Mouse (Mus musculus) MEL (cell line): ENCODE data around the gene Casc3. TPM values are rescaled to one million over a fixed set of nuclear protein-coding genes. Genes with fewer than 3 reads are reported as not detected.

Source experiments
- DNase-seq: peaks from one replicate; pipeline ENCODE4 v3.0.0; 2011; ENCODE audit warnings: low read depth, low spot score
- H3K27ac ChIP-seq: 2 replicates; pipeline ENCODE4 v1.5.1; 2012; ENCODE audit warnings: low read depth, mild to moderate bottlenecking, control low read depth, low read length, moderate library complexity; ENCODE audit not compliant: control insufficient read depth
- H3K27me3 ChIP-seq, 2 experiments: fragments of 150-350 bp in 1 of 2; sonication (generic) in 1 of 2; 2 replicates each; pipeline ENCODE4 v1.6.1; 2012; ENCODE audit warnings: low read length in 2 of 2, mild to moderate bottlenecking in 2 of 2, improper control_type of control experiment in 1 of 2, moderate library complexity in 1 of 2; ENCODE audit not compliant: insufficient read depth in 2 of 2, control insufficient read depth in 1 of 2
- H3K36me3 ChIP-seq, 2 experiments: 2 replicates each; pipeline ENCODE4 v1.6.1; 2012 to 2014; ENCODE audit warnings: low read length in 2 of 2, improper control_type of control experiment in 1 of 2, inconsistent platforms in 1 of 2, mild to moderate bottlenecking in 1 of 2; ENCODE audit not compliant: insufficient read depth in 2 of 2, control insufficient read depth in 1 of 2
- H3K4me1 ChIP-seq, 2 experiments: fragments of 150-350 bp in 1 of 2; sonication (generic) in 1 of 2; 2 replicates each; pipeline ENCODE4 v1.6.1; 2012; ENCODE audit warnings: low read length in 2 of 2, improper control_type of control experiment in 1 of 2, mild to moderate bottlenecking in 1 of 2; ENCODE audit not compliant: insufficient read depth in 2 of 2, control insufficient read depth in 1 of 2
- H3K4me3 ChIP-seq, 2 experiments: fragments of 150-350 bp in 1 of 2; sonication (generic) in 1 of 2; 2 replicates each; pipeline ENCODE4 v1.5.1; 2012; ENCODE audit warnings: low read depth in 2 of 2, low read length in 2 of 2, mild to moderate bottlenecking in 2 of 2, moderate library complexity in 2 of 2, control low read depth in 1 of 2, improper control_type of control experiment in 1 of 2; ENCODE audit not compliant: control insufficient read depth in 1 of 2, insufficient read depth in 1 of 2
- H3K79me2 ChIP-seq: 2 replicates; pipeline ENCODE4 v1.6.1; 2012; ENCODE audit warnings: mild to moderate bottlenecking, low read length, moderate library complexity; ENCODE audit not compliant: control insufficient read depth, poor library complexity, insufficient read depth
- H3K9ac ChIP-seq: 2 replicates; pipeline ENCODE4 v1.6.1; 2012; ENCODE audit warnings: low read depth, mild to moderate bottlenecking, control low read depth, low read length, moderate library complexity; ENCODE audit not compliant: control insufficient read depth, poor library complexity, severe bottlenecking
- H3K9me3 ChIP-seq: fragments of 150-350 bp; sonication (generic); replicated peaks from 2 replicates; pipeline ENCODE4 v1.6.1; 2012; ENCODE audit warnings: mild to moderate bottlenecking, low read length, improper control_type of control experiment, moderate library complexity; ENCODE audit not compliant: insufficient read depth
- CHD2 ChIP-seq: IDR thresholded peaks from 2 replicates; pipeline ENCODE4 v1.6.1; 2011; ENCODE audit warnings: low read length, improper control_type of control experiment
- CTCF ChIP-seq, 3 experiments: IDR thresholded peaks in 2 of 3; conservative IDR thresholded peaks in 1 of 3; 2 replicates each; pipeline ENCODE4 v1.5.1; 2011 to 2012; ENCODE audit warnings: low read length in 3 of 3, low read depth in 2 of 3, mild to moderate bottlenecking in 2 of 3, improper control_type of control experiment in 1 of 3, inconsistent platforms in 1 of 3, mixed read lengths in 1 of 3, moderate library complexity in 1 of 3; ENCODE audit not compliant: control insufficient read depth in 1 of 3, insufficient read depth in 1 of 3, poor library complexity in 1 of 3, severe bottlenecking in 1 of 3
- NELFE ChIP-seq: IDR thresholded peaks from 2 replicates; pipeline ENCODE4 v1.6.1; 2011; ENCODE audit warnings: low read depth, low read length, improper control_type of control experiment
- POLR2AphosphoS2 ChIP-seq: IDR thresholded peaks from 2 replicates; pipeline ENCODE4 v1.6.1; 2011; ENCODE audit warnings: low read length, improper control_type of control experiment
- polyA plus RNA-seq, 2 experiments: library from polyadenylated mRNA; stranded (reverse) in 1 of 2; unstranded in 1 of 2; fragments of >175 nt in 1 of 2; fragments of >200 nt in 1 of 2; gene quantifications; 2 replicates each; pipeline versions ENCODE4 v1.2.1 to v1.2.4; 2012; ENCODE audit warnings: low replicate concordance in 2 of 2, low read depth in 1 of 2; ENCODE audit not compliant: insufficient read length in 2 of 2, insufficient read depth in 1 of 2, missing spikeins in 1 of 2
- total RNA-seq: library from RNA; depleted of rRNA; stranded (reverse); fragments of 300-350 nt; gene quantifications from 2 replicates; pipeline ENCODE4 v1.2.3, GENCODE M21; 2012; rRNA removed

The Casc3 gene
- total and polyA plus RNA-seq, 3 experiments: 18.2 to 61.0 (median 58.6) TPM

DNA sequence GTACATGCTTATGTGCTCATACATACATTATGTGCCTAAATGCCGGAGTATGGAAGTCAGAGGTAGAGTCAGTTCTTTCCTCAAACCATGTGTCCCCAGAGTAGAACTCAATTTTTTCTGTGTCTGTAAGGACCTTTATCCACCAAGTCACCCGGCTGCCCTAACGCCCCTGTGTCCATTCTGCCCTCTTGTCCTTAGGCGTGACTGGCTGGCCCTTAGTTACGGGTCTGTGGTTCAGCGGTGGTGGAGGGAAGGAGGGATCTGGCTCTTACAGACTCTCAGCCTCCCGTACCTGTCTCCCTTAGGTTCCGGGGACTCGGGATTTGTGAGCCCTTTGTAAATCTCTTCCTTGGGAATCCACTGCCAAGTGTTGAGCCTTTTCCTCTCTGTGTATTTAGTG, 72.3 kb downstream of the Casc3 start:
- Histone ChIP-seq H3K79me2 (peaks cover 4% of the 10 kb centered on the region), H3K27me3 (no peaks in the 10 kb centered on the region), H3K9ac (no peak overlapping the region), H3K36me3 (peaks cover 10 to 11% of the 10 kb centered on the region in 2 experiments), H3K27ac (no peak overlapping the region), H3K4me3 (no peak overlapping the region), H3K9me3 (no peaks in the 10 kb centered on the region), H3K4me1 (peaks cover 4 to 9% of the 10 kb centered on the region in 2 experiments)
- TF ChIP-seq CTCF (IDR thresholded peaks at IDR 0.05 in 2 of 3, conservative IDR thresholded peaks at IDR 0.05 in 1 of 3; ENCODE audit: control insufficient read depth in 1 of 3, insufficient read depth in 1 of 3, low read depth in 2 of 3, low read length in 3 of 3, poor library complexity in 1 of 3, severe bottlenecking in 1 of 3): no peak
- no peak for TF ChIP-seq CHD2
- no peak for TF ChIP-seq NELFE
- TF ChIP-seq POLR2AphosphoS2: no peak
- DNase-seq: no peak

Other genes starting within 250 kb of the Casc3 start
- 60.3 and 93.7 TPM in 2 replicates for gene Ormdl3, start 217.5 kb upstream of the Casc3 start, total RNA-seq
- gene Ormdl3, start 217.5 kb upstream of the Casc3 start, polyA plus RNA-seq: 10 to 100 TPM in 1 of 2 experiments, not detected in 1; 52.7 TPM
- gene Lrrc3c, start 206.6 kb upstream of the Casc3 start, total RNA-seq: not detected in 2 replicates
- gene Lrrc3c, start 206.6 kb upstream of the Casc3 start, polyA plus RNA-seq: not detected
- 2.1 and 3.4 TPM in 2 replicates for gene Gm12355, start 179.2 kb upstream of the Casc3 start, total RNA-seq
- gene Gm12355, start 179.2 kb upstream of the Casc3 start, polyA plus RNA-seq: under 1 TPM in 1 of 2 experiments, not detected in 1; 0.58 TPM
- gene Gsdma3, start 178.5 kb upstream of the Casc3 start, total RNA-seq: not detected in 2 replicates
- gene Gsdma3, start 178.5 kb upstream of the Casc3 start, polyA plus RNA-seq: not detected
- gene Gsdma2, start 158.1 kb upstream of the Casc3 start, total RNA-seq: not detected in 2 replicates
- gene Gsdma2, start 158.1 kb upstream of the Casc3 start, polyA plus RNA-seq: not detected
- 0.23 and 0.62 TPM in 2 replicates for gene Gsdma, start 140.6 kb upstream of the Casc3 start, total RNA-seq
- gene Gsdma, start 140.6 kb upstream of the Casc3 start, polyA plus RNA-seq: 1 to 10 TPM in 1 of 2 experiments, not detected in 1; 1.2 TPM
- 350 and 385 TPM in 2 replicates for gene Psmd3, start 122.4 kb upstream of the Casc3 start, total RNA-seq
- 100 to 1,000 TPM; 214 to 417 TPM for gene Psmd3, start 122.4 kb upstream of the Casc3 start, polyA plus RNA-seq
- gene Csf3, start 103.6 kb upstream of the Casc3 start, total RNA-seq: not detected in 2 replicates
- gene Csf3, start 103.6 kb upstream of the Casc3 start, polyA plus RNA-seq: under 1 TPM in 1 of 2 experiments, not detected in 1; 0.18 TPM
- gene Med24, start 75.5 kb upstream of the Casc3 start, total RNA-seq: 37.5 and 41.4 TPM in 2 replicates
- gene Med24, start 75.5 kb upstream of the Casc3 start, polyA plus RNA-seq: 10 to 100 TPM in 1 of 2 experiments, not detected in 1; 89.8 TPM
- 22.0 and 29.6 TPM in 2 replicates for gene Thra, start 64.3 kb upstream of the Casc3 start, total RNA-seq
- gene Thra, start 64.3 kb upstream of the Casc3 start, polyA plus RNA-seq: 10 to 100 TPM in 1 of 2 experiments, not detected in 1; 50.9 TPM
- 1.9 and 2.0 TPM in 2 replicates for gene Nr1d1, start 29.6 kb upstream of the Casc3 start, total RNA-seq
- 1 to 10 TPM in 1 of 2 experiments, not detected in 1; 5.6 TPM for gene Nr1d1, start 29.6 kb upstream of the Casc3 start, polyA plus RNA-seq
- gene Msl1, start 9.4 kb upstream of the Casc3 start, total RNA-seq: 35.0 and 37.1 TPM in 2 replicates
- gene Msl1, start 9.4 kb upstream of the Casc3 start, polyA plus RNA-seq: 10 to 100 TPM in 1 of 2 experiments, not detected in 1; 49.4 TPM
- gene Rapgefl1, start 31.9 kb downstream of the Casc3 start, total RNA-seq: 0.46 and 0.58 TPM in 2 replicates
- 1 to 10 TPM in 1 of 2 experiments, not detected in 1; 1.4 TPM for gene Rapgefl1, start 31.9 kb downstream of the Casc3 start, polyA plus RNA-seq
- 2.9 and 3.2 TPM in 2 replicates for gene Wipf2, start 58.7 kb downstream of the Casc3 start, total RNA-seq
- gene Wipf2, start 58.7 kb downstream of the Casc3 start, polyA plus RNA-seq: 1 to 10 TPM in 1 of 2 experiments, not detected in 1; 7.1 TPM
- 83.4 and 104 TPM in 2 replicates for gene Cdc6, start 102.9 kb downstream of the Casc3 start, total RNA-seq
- gene Cdc6, start 102.9 kb downstream of the Casc3 start, polyA plus RNA-seq: 10 to 100 TPM; 56.9 to 69.4 TPM
- gene Rara, start 122.9 kb downstream of the Casc3 start, total RNA-seq: 9.8 and 12.1 TPM in 2 replicates
- 10 to 100 TPM in 1 of 2 experiments, not detected in 1; 13.7 TPM for gene Rara, start 122.9 kb downstream of the Casc3 start, polyA plus RNA-seq
- gene Gjd3, start 178.1 kb downstream of the Casc3 start, total RNA-seq: not detected in 2 replicates
- gene Gjd3, start 178.1 kb downstream of the Casc3 start, polyA plus RNA-seq: not detected
- gene Top2a, start 219.3 kb downstream of the Casc3 start, total RNA-seq: 443 and 477 TPM in 2 replicates
- gene Top2a, start 219.3 kb downstream of the Casc3 start, polyA plus RNA-seq: 100 to 1,000 TPM; 395 to 643 TPM
- gene Igfbp4, start 236.3 kb downstream of the Casc3 start, total RNA-seq: 89.8 and 94.4 TPM in 2 replicates
- gene Igfbp4, start 236.3 kb downstream of the Casc3 start, polyA plus RNA-seq: 100 to 1,000 TPM in 1 of 2 experiments, not detected in 1; 221 TPM